Mouse (Mus musculus): ENCODE measurements around the gene Depdc1b.

The Depdc1b gene

GRCm38 (mm10) chr13:108354804-108355552 lies 38.8 kb downstream of the Depdc1b start:
- peak; percentile 86 for DNase-seq

GRCm38 (mm10) chr13:108357362-108357761 lies 41.2 kb downstream of the Depdc1b start:
- DNase-seq, result peak; percentile 49

GRCm38 (mm10) chr13:108358228-108358627 lies 42.1 kb downstream of the Depdc1b start:
- peak; percentile 8 for DNase-seq

- DNase-seq, result no peak
Observed at GRCm38 (mm10) chr13:108367496-108367895, 51.4 kb downstream of the Depdc1b start.

DNA sequence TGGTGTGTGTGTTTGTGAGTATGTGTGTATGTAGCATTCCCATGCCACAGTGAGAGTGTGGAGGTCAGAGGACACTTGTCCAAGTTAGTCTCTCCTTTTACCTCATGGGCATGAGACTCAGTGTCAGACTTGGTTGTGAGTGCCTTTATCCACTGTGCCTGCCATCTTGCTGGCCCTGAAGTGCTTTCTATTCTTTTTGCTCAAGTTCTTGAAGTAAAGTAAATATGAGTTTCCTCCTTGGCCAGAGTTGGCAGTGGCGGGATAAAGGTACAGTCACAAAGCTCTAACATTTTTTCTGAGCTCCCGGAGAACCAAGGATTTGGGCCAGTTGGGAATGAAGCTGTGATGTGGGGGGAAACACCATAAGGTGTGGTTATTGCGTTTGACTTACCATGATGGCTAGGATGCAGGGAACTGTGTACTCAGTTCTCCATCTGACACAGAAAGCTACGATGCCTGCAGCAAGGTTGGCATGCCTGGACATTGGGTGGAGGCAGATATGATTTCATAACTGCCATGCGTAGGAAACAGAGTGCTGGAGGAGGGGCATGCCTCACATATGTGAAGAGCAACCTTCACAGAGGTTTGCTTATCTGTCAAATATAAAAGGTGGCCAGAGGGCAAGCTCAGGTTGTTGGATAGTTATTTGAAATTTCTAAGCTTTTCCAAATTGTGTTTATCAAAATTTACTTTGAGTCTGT lies 54.3 kb downstream of the Depdc1b start:
- peak; percentile 45 for DNase-seq

DNA sequence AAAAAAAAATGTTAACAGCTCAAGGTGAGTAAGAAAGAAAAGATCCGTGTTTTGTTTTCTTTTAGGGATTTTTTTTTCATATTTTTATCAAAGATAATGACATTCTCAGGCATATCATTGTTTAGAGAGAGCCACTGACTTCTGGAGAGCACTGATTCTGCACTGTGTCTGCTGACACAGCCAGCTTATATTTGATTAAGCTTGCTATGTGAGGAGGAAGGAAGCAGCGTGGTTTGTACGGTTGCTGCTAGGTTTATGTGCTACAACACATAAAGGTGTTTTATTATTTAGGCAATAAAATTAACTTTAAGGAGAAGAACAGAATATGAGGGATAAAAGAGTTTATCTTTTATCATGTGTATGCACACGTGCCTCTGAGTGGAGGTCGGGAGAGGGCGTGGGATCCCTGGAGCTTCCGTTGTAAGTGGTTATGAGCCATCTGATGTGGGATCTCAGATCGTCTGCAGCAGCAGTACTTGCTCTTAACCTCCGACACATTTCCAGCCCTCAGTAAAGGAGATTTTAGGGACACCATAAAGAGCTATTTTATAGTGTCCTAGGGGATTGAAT lies 55.3 kb downstream of the Depdc1b start:
- peak; percentile 29 for DNase-seq

- DNase-seq, result peak; percentile 22
Observed at GRCm38 (mm10) chr13:108373231-108373630, 57.1 kb downstream of the Depdc1b start.

DNA sequence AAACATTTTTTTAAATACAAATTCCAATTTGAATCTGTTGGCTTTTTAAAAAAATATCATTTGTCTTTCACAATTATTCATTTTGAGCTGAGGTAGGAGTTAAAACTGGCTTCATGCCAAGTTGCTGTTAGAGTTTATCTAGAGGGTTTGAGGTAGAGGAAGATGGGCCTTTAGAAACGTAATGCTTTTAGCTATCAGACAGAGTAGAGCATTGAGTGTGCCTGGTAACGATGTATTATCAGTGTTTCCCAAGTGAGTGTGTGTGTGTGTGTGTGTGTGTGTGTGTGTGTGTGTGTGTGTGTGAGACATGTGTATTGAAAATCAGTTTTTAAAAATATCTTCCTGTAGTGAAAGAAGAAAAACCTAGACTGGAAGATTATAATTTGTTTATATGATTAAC lies 60.5 kb downstream of the Depdc1b start:
- no peak for DNase-seq

GRCm38 (mm10) chr13:108381161-108381560 lies 65.0 kb downstream of the Depdc1b start:
- DNase-seq, result peak; percentile 64

DNA sequence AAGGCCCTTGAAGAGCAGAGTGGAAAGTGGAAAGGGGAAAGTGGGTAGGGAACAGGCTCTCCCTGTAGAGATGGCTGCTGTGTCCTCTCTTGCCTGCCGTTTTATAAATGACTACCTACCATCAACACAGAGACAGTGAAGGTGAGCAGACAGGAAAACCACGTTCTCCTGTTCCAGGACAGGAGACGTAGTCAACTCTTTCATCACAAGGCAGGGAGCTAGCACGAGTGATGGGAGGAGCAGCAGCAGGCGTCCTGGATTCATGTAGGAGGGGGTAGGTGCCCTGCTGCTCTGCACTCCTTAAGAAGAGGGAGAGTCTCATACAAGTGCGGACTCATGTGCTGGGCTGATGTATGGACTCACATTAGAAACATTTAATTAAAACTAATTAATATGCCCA lies 66.9 kb downstream of the Depdc1b start:
- DNase-seq, result peak; percentile 58

DNA sequence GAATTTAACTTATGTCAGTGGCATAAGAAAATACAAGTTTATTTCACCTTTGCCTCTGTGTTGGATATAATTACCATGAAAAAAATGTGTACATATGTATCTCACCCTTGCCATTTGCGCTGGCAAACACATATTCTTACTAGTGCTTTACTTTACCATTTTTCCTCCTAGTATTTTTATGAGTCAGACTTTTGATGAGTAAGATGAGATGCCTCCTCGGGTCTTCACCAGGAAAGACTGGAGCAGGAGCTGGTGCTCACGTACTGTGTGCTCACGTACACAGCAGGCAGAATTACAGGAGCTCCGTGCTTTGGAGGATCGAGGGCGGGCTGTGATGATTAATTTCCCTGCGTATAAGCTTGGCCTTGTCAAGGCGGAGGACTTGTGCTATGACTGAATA lies 69.9 kb downstream of the Depdc1b start:
- DNase-seq, result peak; percentile 18

- peak; percentile 84 for DNase-seq
Observed at GRCm38 (mm10) chr13:108390565-108390964, 74.4 kb downstream of the Depdc1b start.

GRCm38 (mm10) chr13:108403197-108403596 lies 87.1 kb downstream of the Depdc1b start:
- DNase-seq, result no peak

GRCm38 (mm10) chr13:108404372-108404771 lies 88.2 kb downstream of the Depdc1b start:
- DNase-seq, result no peak

DNA sequence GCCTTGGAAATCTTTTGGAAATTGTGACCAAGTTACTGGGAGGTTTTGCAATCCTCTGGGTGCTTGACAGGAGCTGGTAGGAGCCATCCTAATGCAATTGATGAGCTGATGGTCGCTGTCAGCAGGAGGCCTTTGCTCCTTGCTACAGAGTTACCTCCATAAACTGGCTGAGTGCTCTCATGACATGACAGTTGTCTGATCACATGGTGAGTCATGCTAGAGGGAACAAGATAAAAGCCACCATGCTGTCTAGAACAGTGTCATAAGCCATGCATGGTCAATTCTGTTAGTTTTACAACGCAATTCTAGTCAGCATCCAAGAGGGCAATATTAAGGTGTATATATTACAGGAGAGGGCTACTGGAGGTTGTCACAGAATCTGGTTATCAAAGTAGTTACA lies 99.3 kb downstream of the Depdc1b start:
- DNase-seq, result no peak

GRCm38 (mm10) chr13:108418741-108419507 lies 102.8 kb downstream of the Depdc1b start:
- no peak for DNase-seq

- DNase-seq, result no peak
Observed at GRCm38 (mm10) chr13:108426322-108426721, 110.2 kb downstream of the Depdc1b start.

DNA sequence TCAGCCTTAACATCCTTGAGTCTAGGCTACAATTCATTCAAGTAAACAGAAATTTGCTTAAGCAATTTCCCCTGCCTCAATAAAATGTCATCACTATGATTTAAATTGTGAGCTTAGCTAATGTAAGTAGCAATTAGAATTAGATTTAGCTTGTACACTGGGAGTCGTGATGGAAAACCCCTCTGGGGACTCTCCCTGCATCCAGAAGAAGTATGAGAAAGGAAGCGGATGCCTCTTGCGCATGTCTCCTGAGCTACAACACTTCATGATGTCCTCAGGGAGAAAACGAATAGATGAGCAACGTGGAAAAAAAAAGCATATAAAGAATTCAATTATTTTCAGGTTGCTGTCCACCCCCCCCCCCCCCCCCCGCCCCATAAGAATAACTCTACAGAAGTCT lies 112.7 kb downstream of the Depdc1b start:
- no peak for DNase-seq

GRCm38 (mm10) chr13:108429623-108430022 lies 113.5 kb downstream of the Depdc1b start:
- DNase-seq, result no peak

DNA sequence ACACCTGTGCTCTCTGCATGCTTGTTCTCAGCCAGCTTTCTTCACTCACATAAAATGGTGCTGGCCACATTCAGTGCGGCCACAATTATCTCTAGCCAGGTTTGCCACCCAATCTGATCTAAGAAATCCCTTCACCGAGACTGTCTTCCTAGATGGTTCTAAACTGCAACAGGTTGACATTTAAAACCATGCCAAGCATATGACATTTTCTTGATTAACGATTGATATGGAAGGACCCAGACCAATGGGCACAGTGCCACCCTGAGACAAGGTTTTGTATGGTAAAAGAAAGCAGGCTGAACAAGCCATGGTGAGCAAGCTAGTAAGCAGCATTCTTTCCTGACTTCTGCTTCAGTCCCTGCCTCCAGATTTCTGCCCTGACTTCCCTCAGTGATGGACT lies 115.6 kb downstream of the Depdc1b start:
- no peak for DNase-seq

DNA sequence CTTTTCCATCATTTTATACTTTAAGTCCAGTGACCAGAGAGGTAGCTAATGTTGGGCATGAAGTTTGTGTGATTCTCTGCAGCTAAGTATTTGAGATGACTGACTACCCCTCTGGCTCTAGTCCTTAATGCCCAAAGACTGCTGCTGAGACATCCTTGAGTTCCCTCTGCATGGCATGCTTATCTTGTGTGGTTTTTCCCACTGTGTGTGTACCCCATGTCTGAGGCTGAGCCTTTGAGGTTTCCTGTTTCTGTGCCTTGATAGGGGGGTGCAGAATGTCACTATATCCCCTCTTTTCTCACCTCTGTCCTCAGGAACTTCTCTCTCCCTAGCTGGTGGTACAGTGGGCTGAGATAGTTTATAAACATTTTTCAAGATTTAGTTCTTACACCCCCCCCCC lies 119.6 kb downstream of the Depdc1b start:
- DNase-seq, result no peak

- DNase-seq, result no peak
Observed at GRCm38 (mm10) chr13:108437424-108437823, 121.3 kb downstream of the Depdc1b start.

DNA sequence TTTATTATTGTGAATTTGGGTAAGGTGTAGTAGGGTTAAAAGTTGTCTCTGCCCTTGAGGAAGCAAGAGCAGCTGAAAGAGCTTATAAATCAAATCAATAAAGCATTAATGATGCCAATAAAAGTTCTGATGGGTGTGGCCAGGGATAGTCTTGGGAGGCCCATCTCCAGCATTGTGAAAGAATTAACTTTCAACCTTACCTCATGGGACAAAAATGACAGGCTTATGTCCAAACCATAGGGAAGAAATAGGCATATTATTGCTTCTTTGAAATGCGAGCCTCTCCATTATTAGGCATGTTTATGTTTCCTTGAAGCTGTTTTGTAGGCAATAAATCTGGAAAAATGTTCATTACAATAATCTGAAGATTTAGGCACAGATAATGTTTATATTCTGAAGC lies 122.9 kb downstream of the Depdc1b start:
- no peak for DNase-seq

Measured in heart, adult 11 months (tissue).